Mouse (Mus musculus) heart, embryonic 14.5 days (tissue): Measurements from ENCODE around the gene C1s2. TPM values are rescaled to one million over a fixed set of nuclear protein-coding genes. Genes with fewer than 3 reads are reported as not detected.
"Not testable (repeated sequence)": the region's sequence is repeated elsewhere in the genome, so short reads cannot be mapped to it uniquely, and the experiment has no call there.

Experiments
- ATAC-seq: fragments of 200-750 bp; cut with Nextera tagmentation; 2 replicates; pipeline ENCODE4 v1.8.0; 2017; ENCODE audit warnings: low read depth, moderate TSS enrichment; ENCODE audit not compliant: insufficient number of reproducible peaks, insufficient read depth, low FRiP score
- H3K27ac ChIP-seq, 2 experiments: fragments of 200-500 bp in 1 of 2; fragments of 300-500 bp in 1 of 2; sonication (generic) in 1 of 2; replicated peaks in 1 of 2; 2 replicates each; pipeline ENCODE4 v1.5.1; 2012 to 2014; ENCODE audit warnings: low read depth in 2 of 2, low read length in 2 of 2, control low read depth in 1 of 2, mild to moderate bottlenecking in 1 of 2, mixed read lengths in 1 of 2; ENCODE audit not compliant: control insufficient read depth in 1 of 2, insufficient read depth in 1 of 2
- H3K27me3 ChIP-seq: fragments of 300-500 bp; sonication (generic); 2 replicates; pipeline ENCODE4 v1.6.1; 2014; ENCODE audit warnings: mild to moderate bottlenecking, low read length, control low read depth; ENCODE audit not compliant: control insufficient read depth, insufficient read depth
- H3K36me3 ChIP-seq: fragments of 300-500 bp; sonication (generic); 2 replicates; pipeline ENCODE4 v1.6.1; 2014; ENCODE audit warnings: mild to moderate bottlenecking, control low read depth, low read length, mixed read lengths; ENCODE audit not compliant: control insufficient read depth, insufficient read depth
- H3K4me1 ChIP-seq, 2 experiments: fragments of 200-500 bp in 1 of 2; fragments of 300-500 bp in 1 of 2; sonication (generic) in 1 of 2; 2 replicates each; pipeline ENCODE4 v1.6.1; 2012 to 2014; ENCODE audit warnings: low read length in 2 of 2, control low read depth in 1 of 2, mixed read lengths in 1 of 2; ENCODE audit not compliant: control insufficient read depth in 2 of 2, insufficient read depth in 2 of 2
- H3K4me2 ChIP-seq: fragments of 300-500 bp; sonication (generic); 2 replicates; pipeline ENCODE4 v1.6.1; 2014; ENCODE audit warnings: mild to moderate bottlenecking, low read length
- H3K4me3 ChIP-seq, 2 experiments: fragments of 200-500 bp in 1 of 2; fragments of 300-500 bp in 1 of 2; sonication (generic) in 1 of 2; 2 replicates each; pipeline ENCODE4 v1.5.1; 2012 to 2014; ENCODE audit warnings: low read length in 2 of 2, mild to moderate bottlenecking in 2 of 2, control low read depth in 1 of 2, low read depth in 1 of 2, moderate library complexity in 1 of 2; ENCODE audit not compliant: control insufficient read depth in 1 of 2, insufficient read depth in 1 of 2
- H3K9ac ChIP-seq: fragments of 300-500 bp; sonication (generic); 2 replicates; pipeline ENCODE4 v1.6.1; 2014; ENCODE audit warnings: mild to moderate bottlenecking, low read length
- H3K9me3 ChIP-seq: fragments of 300-500 bp; sonication (generic); 2 replicates; pipeline ENCODE4 v1.6.1; 2016; ENCODE audit warnings: low read length, control low read depth; ENCODE audit not compliant: control insufficient read depth
- WGBS: fragments of 180-500 bp; shearing (Covaris S2); extraction: QIAGEN DNeasy Blood & Tissue Kit; methylation state at CpG from one replicate; pipeline ENCODE4 v1.1.7; 2014; 5-methylcytosine and 5-hydroxymethylcytosine counted together
- polyA plus RNA-seq: library from polyadenylated mRNA; unstranded; fragments of >200 nt; fragmentation: Nextera tagmentation; extraction: Ambion mirVana; gene quantifications from 2 replicates; pipeline ENCODE4 v1.2.1, GENCODE M21; 2014

C1s2 gene
- polyA plus RNA-seq, 1 experiment from 2014 or later = not detected

GRCm38 (mm10) chr6:124640041-124640440 is 4.2 kb upstream of the C1s2 start:
- H3K4me3 ChIP-seq = no peak overlapping the region
- 63% methylated on average over 3 of the region's 4 CpGs for WGBS
- no peak overlapping the region for H3K4me2 ChIP-seq
- H3K27me3 ChIP-seq = no peaks in the 10 kb centered on the region
- H3K9me3 ChIP-seq = no peaks in the 10 kb centered on the region
- H3K4me1 ChIP-seq = no peaks in the 10 kb centered on the region
- H3K27ac ChIP-seq = no peak overlapping the region
- no peaks in the 10 kb centered on the region for H3K36me3 ChIP-seq
- no peak overlapping the region for H3K9ac ChIP-seq
- ATAC-seq = no peak

GRCm38 (mm10) chr6:124636858-124637460 is 1.1 kb upstream of the C1s2 start:
- ATAC-seq, H3K9me3 ChIP-seq, H3K4me2 ChIP-seq, H3K27ac ChIP-seq, H3K36me3 ChIP-seq, H3K4me3 ChIP-seq, H3K4me1 ChIP-seq, H3K27me3 ChIP-seq, H3K9ac ChIP-seq: not testable (repeated sequence)
- 33% methylated on average over 6 of the region's 6 CpGs for WGBS

- Histone ChIP-seq H3K27ac (no peak overlapping the region), H3K4me1 (no peaks in the 10 kb centered on the region), H3K9me3 (no peaks in the 10 kb centered on the region), H3K9ac (no peak overlapping the region), H3K4me2 (no peak overlapping the region), H3K4me3 (no peak overlapping the region), H3K36me3 (no peaks in the 10 kb centered on the region), H3K27me3 (no peaks in the 10 kb centered on the region)
- 63% methylated on average over 4 of the region's 4 CpGs for WGBS
- no peak for ATAC-seq
These were observed 5.1 kb downstream of the C1s2 start for GRCm38 (mm10) chr6:124630763-124631162.

GRCm38 (mm10) chr6:124626184-124626583 is 9.7 kb downstream of the C1s2 start:
- not testable (repeated sequence) for H3K9me3 ChIP-seq, H3K9ac ChIP-seq, H3K36me3 ChIP-seq, H3K27me3 ChIP-seq, ATAC-seq, H3K4me3 ChIP-seq, H3K4me1 ChIP-seq, H3K4me2 ChIP-seq, H3K27ac ChIP-seq
- 14% methylated on average over 1 of the region's 1 CpGs for WGBS

- Histone ChIP-seq H3K4me3 (no peak overlapping the region), H3K9ac (no peak overlapping the region), H3K36me3 (no peaks in the 10 kb centered on the region), H3K4me1 (no peaks in the 10 kb centered on the region), H3K27me3 (no peaks in the 10 kb centered on the region), H3K27ac (no peak overlapping the region), H3K4me2 (no peak overlapping the region), H3K9me3 (no peaks in the 10 kb centered on the region)
- 80% methylated on average over 13 of the region's 13 CpGs for WGBS
- no peak for ATAC-seq
These were observed 10.3 kb downstream of the C1s2 start for GRCm38 (mm10) chr6:124625612-124626011.

GRCm38 (mm10) chr6:124602031-124602430 is 33.9 kb downstream of the C1s2 start:
- 84% methylated on average over 4 of the region's 4 CpGs for WGBS
- no peak for ATAC-seq

GRCm38 (mm10) chr6:124593121-124593520 is 42.8 kb downstream of the C1s2 start:
- no peak overlapping the region for H3K27ac ChIP-seq
- no peak overlapping the region for H3K4me3 ChIP-seq
- H3K9ac ChIP-seq = no peak overlapping the region
- H3K9me3 ChIP-seq = no peaks in the 10 kb centered on the region
- no peak overlapping the region for H3K4me2 ChIP-seq
- ATAC-seq = no peak
- WGBS = 80% methylated on average over 8 of the region's 8 CpGs
- H3K36me3 ChIP-seq = no peaks in the 10 kb centered on the region
- no peaks in the 10 kb centered on the region for H3K27me3 ChIP-seq
- no peaks in the 10 kb centered on the region for H3K4me1 ChIP-seq

More at GRCm38 (mm10) chr6:124602031-124602430, 33.9 kb downstream of the C1s2 start:
- H3K36me3 ChIP-seq = no peaks in the 10 kb centered on the region
- H3K9me3 ChIP-seq = 0 out of 2 replicates have a peak, but pooled peaks cover 4% of the 10 kb centered on the region
- no peaks in the 10 kb centered on the region for H3K27me3 ChIP-seq
- H3K4me1 ChIP-seq = no peaks in the 10 kb centered on the region
- no peak overlapping the region for H3K9ac ChIP-seq
- no peak overlapping the region for H3K27ac ChIP-seq
- no peak overlapping the region for H3K4me2 ChIP-seq
- H3K4me3 ChIP-seq = no peak overlapping the region

GRCm38 (mm10) chr6:124592186-124592700 is 43.6 kb downstream of the C1s2 start:
- WGBS = 81% methylated on average over 4 of the region's 4 CpGs
- H3K4me2 ChIP-seq = no peak overlapping the region
- H3K9ac ChIP-seq = no peak overlapping the region
- no peak overlapping the region for H3K27ac ChIP-seq
- H3K4me3 ChIP-seq = no peak overlapping the region
- ATAC-seq = no peak
- H3K4me1 ChIP-seq = no peaks in the 10 kb centered on the region
- H3K9me3 ChIP-seq = no peaks in the 10 kb centered on the region
- no peaks in the 10 kb centered on the region for H3K27me3 ChIP-seq
- H3K36me3 ChIP-seq = no peaks in the 10 kb centered on the region
